Mouse (Mus musculus) layer of hippocampus, postnatal 14 days (tissue): ENCODE data around the gene Gdpd2. TPM values are rescaled to one million over a fixed set of nuclear protein-coding genes. Genes with fewer than 3 reads are reported as not detected.

Experiments used
- DNase-seq, 2 experiments: peaks; one replicate each; pipeline ENCODE4 v3.0.0; 2021 to 2022; ENCODE audit warnings: low spot score in 2 of 2, mixed read lengths in 1 of 2
- long read RNA-seq, 2 experiments: library from polyadenylated mRNA; stranded (forward); transcript quantifications; one replicate each; pipeline ENCODE4 v2.0.0; 2021
- total RNA-seq, 2 experiments: library from RNA; stranded (reverse); gene quantifications; 2 replicates each; pipeline ENCODE4 v1.2.3; 2021

Gene Gdpd2
- 10 to 100 TPM; 13.1 to 19.1 TPM for total RNA-seq
- long read RNA-seq, experiment 1, partial matches to known transcripts = 2 of 7 reads
- long read RNA-seq, experiment 1, other reads (novel, unspliced or antisense) = 4 of 7 reads
- long read RNA-seq, experiment 2, transcript Gdpd2-201 (16 exons, 2,495 nt) = major isoform, 5 of 13 reads
- long read RNA-seq, experiment 2, partial matches to known transcripts = 0 of 13 reads
- long read RNA-seq, experiment 2, other reads (novel, unspliced or antisense) = 7 of 13 reads

DNA sequence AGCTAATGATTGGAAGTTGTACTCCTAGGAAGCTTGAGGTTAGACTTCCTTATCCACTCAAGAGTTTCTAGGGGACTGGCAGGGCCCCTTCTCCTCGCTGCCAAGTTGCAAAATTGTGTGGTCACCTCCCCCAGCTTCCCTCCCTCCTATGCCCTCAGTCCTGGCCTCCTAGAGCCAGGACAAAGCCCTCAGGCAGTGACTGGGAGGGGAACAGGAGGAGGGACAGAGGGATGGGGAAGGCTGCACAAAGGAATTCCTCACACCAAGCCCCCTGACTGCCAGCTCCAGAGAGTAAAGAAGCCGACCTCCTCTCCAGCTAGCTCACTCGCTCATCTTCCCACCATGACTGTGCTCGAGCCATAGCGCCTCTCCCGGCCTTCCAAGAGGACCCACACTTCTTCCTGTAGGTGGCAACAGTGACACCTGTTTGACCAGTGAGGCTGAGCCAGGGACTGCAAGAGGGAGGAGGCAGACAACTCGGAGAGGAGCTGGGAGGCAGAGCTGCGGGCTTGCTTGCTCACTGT, at the start of gene Gdpd2:
Gene Gdpd2, plus strand, starts transcription at position 209 of the 524 bp plus-strand sequence.
- peak; percentile 5 to 7 for DNase-seq

- DNase-seq = no peak
Measured at GRCm38 (mm10) chrX:100686527-100686926, 43.1 kb upstream of the Gdpd2 start.

DNA sequence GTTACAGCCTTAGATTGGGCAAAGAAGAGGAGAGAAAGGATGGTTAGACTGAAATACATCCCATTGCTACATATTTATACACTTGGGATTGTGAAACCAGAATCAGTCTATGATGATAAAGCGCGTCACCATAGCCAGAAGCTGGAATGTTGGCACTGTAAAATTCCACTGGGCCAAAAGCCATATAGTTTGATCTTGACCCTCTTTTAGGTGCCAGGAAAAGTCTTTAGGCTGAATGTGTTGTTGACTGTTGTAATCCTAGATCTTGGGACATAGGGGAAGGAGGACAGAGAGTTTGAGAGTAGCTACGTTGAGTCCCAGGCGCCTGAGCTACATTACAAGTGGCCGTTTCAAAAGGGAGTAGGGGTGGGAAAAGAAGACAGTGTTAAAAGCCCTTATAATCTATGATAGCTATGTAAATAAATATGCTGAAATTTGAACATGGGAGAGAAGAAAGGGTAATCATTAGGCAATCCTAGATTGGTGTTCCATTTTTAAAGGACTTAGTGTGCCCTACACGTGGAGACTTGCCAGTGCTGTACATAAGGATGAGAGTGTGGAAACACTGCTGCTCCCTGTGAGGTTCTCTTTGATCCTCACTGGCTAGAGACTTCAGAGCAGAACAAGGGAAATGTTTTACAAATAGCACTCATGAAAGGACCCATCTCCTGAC, 42.2 kb upstream of the Gdpd2 start:
- DNase-seq = no peak

DNA sequence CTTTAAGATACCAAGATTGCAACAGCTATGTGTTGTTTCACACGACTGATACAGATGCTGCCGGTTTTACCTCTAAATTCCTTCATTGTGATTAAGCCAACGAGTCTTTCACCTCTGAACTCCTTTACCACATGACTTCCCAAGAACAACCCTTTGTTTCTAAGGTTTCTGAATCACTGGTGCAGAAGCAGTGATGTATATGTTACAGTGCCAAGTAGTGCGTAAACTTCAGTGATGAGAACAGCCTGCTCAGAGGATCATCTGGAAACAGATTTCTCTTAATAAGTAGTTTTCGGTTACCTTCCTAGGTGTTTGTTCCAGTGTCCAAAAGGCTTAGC, 41.7 kb upstream of the Gdpd2 start:
- DNase-seq = no peak

- DNase-seq = no peak
Measured at GRCm38 (mm10) chrX:100696776-100697175, 32.9 kb upstream of the Gdpd2 start.

DNA sequence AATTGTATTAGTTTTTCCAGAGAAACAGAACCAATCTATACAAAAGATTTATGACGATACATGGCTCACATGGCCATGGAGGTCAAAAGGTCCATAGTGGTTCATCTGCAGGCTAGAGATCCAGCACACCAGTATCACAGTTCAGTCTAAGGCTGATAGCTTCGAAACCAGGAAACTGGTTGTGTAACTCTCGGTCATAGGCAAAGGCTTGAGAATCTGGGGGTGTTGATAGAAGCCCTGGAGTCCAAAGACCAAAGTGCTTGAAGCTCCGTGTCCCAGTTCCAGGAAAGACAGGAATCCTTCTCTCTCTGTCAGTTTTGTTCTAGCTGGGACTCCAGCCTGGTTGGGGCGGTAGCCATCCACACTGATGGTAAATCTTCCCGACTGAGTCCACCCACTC, 21.6 kb upstream of the Gdpd2 start:
- no peak for DNase-seq

DNA sequence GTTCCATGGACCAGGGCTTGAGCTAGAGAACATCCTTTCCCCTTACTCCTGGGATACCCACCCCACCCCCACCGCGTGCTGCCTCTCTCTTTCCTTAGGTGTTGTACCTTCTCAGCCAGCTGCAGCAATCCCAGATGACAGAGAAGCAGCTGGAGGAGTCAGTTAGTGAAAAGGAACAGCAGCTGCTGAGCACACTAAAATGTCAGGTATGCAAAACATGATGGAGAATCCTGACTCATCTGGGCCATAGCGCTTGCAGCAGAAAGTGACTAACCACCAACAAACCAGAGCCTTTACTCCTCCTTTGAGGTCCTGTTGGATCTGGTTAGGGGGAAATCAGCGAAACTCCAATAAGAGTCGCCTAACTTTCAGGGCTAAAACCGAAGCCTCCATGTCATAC, 13.5 kb upstream of the Gdpd2 start:
- DNase-seq = no peak

DNA sequence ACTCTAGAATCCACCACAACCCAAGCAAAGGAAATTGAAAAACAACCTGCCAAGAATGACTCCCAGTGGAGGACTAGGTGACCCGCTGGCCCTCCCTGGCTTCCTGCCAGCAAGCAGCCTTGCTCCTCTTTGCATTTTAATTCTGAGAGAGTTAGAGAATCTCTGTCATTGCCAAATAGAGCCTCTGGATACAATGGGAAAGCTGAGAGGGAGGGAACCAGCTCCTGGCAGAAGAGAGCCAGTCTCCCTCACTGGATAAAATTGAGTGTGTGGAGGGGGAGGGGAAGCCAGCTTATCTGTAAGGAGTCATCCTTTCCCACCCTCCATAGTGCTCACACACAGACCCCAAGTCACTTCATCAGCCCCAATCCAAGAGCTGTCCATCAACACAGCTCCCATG, 726 bp upstream of the Gdpd2 start:
- peak; percentile 3 to 29 for DNase-seq

DNA sequence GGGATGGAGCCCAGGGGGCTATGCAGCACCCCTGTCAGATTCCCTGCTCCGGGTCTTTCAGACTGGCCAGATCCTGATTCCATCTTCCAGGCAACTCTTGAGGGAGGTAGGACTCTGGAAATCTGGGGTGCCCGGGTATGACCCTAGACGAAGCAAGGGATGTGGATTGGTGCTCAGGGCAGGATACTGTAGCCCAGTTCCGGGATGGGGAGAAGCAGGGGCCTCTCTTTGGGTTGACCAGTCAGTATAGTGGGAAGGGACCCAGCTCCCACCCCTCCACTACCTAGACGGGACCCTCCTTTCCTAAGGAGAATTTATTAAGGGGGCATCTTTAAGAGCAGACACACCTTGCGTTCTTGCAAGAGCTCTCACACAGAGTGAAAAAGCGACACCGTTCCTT, 593 bp downstream of the Gdpd2 start:
- no peak for DNase-seq

DNA sequence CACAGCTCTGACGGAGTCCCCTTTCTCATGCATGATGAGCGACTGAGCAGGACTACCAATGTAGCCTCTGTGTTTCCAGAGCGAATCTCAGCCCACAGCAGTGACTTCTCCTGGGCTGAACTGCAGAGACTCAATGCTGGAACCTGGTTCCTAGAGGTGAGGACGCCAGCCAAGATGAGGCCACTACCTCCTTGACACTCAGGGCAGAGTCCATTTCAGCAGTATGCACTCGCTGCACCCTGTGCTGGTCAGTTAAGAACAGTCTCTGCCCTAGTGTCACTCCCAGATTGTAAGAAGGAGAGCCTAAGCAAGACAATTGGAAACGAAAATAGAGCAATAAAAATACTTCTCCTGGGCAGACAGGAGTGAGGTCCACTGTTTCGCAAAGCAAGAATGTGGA, 4.7 kb downstream of the Gdpd2 start:
- DNase-seq = no peak

DNA sequence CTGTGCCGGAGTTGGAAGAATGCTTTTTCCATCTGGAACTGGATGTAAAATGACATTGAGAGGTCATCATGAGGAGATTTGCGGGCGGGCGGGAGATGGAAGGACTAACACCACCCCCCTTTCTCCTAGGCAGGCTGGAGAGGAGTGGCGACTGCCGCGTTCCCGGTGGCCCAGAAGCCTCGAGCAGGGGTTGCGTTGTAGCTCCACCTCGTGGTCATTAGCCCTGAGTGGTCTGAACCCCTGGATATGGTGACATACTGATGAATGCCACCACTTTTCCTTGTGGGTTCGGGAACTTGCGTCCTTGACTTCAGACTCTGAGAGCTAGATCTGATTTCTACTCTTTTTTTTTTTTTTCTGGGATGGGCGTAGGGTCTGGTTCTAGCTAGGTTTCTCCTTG, 9.2 kb downstream of the Gdpd2 start:
- peak; percentile 54 to 73 for DNase-seq

GRCm38 (mm10) chrX:100739443-100739842, 9.8 kb downstream of the Gdpd2 start:
- peak; percentile 6 for DNase-seq

DNA sequence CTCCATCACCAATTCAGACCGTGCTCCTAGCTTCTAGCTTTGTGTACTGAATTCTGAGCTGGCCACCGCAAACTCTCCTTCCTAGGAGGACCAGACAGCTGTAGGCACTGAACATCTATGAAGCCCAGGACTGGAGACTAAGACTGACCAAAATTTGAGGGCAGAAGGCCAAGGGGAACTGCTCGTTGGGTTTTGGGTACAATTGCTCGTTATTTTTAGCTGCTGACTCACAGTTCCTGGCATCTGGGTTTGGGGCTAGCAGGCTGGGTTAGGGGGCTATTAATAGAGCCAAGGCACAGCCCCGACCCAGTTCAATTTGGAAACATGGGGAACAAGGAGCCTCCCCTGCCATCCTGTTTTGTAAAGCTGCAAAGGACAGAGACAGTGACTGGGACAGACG, 11.1 kb downstream of the Gdpd2 start:
- peak; percentile 5 to 20 for DNase-seq

DNA sequence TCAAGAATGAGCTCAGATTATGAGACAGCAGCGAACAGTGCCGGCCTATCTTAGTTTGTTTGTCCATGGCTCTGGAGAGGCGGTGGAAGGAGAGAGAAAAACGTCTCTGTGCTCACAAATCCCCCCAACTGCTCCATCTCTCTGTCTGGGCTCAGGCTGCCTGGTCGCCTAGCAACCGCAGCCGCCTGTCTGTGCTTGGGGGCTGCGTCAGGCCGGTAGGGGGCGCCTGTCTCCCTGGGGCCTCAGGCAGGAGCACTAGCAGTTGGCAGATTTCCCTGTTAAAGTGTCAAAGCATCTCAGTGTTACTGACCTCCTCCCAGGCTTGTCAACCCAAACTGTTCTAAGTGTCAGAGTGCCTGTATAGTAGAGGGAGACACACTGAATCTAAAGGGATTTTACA, 12.3 kb downstream of the Gdpd2 start:
- peak; percentile 75 to 81 for DNase-seq

DNA sequence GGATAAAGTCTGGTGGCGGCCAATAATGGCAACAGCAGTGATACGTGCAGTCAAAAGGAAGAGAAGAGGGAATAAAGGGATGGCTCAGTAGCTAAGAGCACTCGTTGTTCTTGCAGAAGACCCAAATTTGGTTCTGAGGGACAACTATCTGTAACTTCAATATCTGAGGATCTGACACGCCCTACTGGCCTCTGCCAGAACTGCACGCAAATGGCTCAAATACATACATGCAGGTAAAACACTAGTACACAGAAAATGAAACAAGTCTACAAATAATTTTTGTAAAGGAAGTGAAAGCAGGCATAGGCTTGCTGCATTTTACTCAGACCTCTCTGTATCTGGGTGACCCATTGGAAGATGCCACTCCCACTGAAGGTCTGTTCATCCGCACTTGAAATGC, 36.2 kb downstream of the Gdpd2 start:
- DNase-seq = no peak

DNA sequence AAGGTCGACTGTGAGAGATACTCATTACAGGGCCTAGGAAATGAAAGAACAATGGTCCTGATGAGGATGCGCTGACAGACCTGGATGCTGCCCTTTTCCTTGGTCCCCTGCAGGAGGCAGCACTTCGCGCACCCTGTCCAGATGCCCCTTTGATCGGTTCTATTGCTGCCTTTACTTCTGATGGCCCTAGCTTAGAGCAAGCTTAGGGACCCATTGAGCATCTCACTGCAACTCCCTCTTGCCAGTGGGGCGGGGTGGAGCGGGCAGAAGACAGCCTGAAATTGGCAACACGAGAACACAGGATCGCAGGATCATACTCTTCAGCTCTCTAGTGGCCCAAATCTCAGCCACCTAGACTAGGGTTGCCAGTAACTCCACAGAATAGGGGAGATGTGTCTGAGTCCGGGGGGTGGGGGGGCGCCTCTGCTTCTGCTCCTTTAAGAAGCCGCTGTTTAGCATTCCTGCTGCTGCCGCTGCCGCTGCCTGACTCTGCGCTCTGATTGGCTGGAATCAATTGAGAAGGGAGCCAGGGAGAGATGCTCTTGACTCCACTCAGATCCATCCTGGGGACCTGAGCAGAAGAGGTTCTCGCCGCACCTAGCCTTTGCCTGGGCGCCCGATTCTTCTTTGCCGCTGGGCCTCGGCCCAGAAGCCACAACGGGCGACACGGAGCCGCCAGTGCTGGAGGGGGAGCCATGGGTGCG, 37.7 kb downstream of the Gdpd2 start, which contains the start of gene Dlg3:
Gene Dlg3, plus strand, starts transcription at position 542 of the 704 bp plus-strand sequence.
- peak; percentile 54 to 72 for DNase-seq

DNA sequence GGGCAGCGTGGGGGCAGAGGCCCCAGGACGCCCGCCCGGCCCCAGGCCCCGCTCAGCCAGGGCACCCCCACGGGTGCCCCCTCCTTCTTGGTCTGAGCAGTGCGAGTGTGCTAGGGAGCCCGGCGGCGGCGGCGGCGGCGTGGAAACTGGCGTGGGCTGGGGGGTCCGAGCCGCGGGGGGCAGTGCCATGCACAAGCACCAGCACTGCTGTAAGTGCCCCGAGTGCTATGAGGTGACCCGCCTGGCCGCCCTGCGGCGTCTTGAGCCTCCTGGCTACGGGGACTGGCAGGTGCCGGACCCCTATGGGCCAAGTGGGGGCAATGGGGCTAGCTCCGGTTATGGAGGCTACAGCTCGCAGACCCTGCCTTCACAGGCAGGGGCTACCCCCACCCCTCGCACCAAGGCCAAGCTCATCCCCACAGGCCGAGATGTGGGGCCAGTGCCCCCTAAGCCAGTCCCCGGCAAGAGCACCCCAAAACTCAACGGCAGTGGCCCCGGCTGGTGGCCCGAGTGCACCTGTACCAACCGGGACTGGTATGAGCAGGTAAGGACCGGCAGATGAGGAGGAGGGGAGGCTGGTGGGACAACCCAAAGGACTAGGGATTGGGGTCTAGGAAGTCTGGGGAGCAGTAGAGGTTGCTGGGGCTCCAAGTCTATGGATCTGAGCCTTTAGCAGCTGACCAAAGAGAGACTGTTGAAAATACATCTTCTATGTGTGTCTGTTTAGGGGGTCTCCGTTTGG, 38.4 kb downstream of the Gdpd2 start:
- DNase-seq = no peak

GRCm38 (mm10) chrX:100769281-100769680, 39.6 kb downstream of the Gdpd2 start:
- peak in 1 of 2 experiments; percentile 29 for DNase-seq

DNA sequence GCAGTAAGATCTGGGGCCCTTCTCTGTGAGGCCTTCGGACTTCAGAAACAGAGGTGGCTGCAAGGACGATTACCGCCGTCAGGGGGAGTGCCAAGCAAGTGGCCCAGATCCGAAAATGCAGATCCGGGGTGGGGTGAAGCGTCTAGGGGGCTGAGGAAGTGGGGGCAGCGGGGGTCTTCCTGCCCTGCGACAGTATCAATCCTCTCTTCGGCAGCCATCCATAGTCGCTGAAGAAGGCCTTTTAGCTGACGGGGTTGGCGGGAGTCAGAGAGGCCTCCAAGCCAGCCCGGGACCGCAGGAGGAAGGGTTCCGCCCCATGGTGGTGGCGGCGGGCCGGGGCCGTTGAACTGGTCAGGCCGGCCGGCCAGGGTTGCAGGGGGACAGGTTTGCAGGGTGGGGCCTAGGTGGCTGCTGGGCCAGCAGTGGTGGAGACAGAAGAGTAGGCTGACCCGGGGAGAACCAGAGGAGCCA, 44.7 kb downstream of the Gdpd2 start:
- DNase-seq = peak in 1 of 2 experiments; percentile 27

- DNase-seq = no peak
Measured at GRCm38 (mm10) chrX:100775405-100775804, 45.7 kb downstream of the Gdpd2 start.

- peak in 1 of 2 experiments; percentile 32 for DNase-seq
Measured at GRCm38 (mm10) chrX:100776494-100776893, 46.8 kb downstream of the Gdpd2 start.
